Mouse (Mus musculus) urinary bladder, postnatal 36 days (tissue): Measurements from ENCODE around the gene Fam168b.

Source experiments
- DNase-seq, 2 experiments: peaks; one replicate each; pipeline ENCODE4 v3.0.0; 2022; ENCODE audit warnings: low spot score in 2 of 2, mixed read lengths in 1 of 2

The Fam168b gene

DNA sequence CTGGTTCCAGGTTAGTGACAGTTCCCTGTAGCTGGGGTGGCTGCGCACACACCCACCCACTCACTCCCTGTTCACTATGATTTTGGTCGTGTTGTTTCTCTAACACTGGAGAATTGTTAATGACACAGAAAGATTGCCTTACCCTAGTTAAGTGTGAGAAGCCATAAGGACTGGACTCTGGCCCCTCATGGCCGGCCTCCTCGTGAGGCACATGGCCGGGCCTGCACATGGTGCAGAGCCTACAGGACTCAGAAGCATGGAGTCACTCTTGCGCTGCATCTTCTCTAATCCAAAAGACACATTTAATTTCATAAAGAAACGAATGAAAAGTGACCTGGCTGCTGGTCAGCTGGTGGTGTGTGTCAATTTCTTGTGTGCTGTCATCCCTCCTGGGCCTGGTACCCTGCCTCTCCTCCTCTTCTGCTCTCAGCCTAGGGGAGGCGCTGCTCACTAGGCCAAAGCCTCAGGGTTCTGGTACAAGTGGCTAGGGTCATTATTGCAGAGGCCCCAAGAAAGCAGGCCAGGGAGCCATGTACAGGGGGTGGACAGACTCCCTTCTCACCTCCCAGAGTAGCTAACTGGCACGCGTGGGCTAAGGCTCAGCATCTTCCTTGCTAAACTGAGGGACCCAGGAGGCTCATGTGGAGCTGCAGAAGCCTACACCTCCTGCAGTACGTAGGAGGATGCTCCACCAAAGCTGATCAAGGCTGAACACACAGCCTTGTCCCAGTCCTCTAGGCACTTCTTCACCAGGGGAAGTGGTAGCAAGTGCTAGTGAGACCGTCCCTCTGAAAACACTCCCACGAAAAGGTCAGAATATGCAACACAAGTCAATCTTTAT is 30.2 kb downstream of the Fam168b start:
- DNase-seq: no peak

DNA sequence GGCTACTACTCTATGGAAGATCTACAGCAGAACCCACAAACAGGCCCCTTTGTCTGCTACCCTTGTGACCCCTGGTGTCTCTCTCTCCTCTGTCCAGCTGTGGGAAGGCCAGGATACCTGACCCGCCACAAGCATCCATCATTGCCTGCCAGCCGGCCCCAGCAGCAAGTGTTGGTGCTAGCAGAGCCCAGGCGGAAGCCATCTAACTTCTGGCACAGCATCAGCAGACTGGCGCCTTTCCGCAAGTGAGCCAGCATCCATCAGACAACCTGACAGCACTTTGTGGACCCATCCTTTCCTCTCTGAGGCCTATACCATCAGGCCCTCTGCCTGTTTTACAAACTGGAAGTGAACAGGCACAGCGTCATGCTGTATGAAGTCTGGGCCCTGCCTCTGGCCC is 31.3 kb downstream of the Fam168b start:
- DNase-seq: no peak

DNA sequence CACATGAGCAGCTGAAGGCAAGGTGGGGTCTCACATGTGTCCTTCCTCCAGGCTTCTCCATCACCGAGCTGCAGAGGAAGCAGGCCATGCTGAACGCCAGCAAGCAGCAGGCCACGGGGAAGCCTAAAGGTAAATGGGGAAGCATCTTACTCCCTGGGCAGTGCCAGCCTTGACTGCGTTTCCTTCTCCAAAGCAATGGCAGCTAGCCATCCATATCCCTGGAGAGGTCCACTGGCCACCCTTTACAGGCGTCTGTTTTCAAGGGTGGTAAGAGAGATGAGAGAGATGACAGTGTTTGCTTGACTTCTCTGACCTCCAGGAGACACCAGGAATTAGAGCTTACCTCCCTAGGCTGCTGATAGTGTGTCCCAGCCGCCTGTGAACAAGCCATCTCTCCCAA is 31.8 kb downstream of the Fam168b start:
- DNase-seq: no peak

DNA sequence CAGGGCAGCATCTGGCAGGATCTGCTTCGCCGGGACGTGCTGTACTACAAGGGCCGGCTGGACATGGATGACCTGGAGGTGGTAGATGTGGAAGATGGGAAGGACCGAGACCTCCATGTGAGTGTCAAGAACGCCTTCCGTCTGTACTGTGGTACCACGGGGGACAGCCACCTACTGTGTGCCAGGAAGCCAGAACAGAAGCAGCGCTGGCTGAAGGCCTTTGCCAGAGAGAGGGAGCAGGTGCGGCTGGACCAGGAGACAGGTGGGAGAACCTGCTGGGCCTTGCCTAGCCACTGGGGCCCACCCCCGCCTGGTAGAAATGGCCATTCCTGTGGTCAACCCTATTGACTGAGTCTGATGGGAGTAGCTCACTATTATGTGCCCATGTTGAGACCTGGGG is 32.6 kb downstream of the Fam168b start:
- DNase-seq: no peak

DNA sequence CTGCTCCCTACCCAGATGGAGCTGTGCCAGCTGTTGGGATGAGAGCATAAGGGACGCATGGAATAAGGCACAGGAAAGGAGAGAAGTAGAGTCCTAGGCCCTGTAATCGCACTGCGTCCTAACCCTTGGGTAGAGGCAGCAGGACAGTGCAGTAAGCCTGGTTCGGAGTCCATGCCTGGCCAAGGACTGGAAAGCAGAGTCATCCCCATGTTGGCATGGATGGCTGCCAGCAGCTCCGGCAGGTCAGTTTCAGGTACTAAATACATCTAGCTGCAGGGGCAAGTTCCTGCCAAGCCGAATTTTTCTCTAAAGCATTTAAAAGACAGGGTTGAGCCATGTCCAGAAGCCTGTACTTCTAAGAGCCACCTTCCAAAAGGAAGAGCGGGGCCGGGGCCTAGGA is 34.4 kb downstream of the Fam168b start:
- no peak for DNase-seq

DNA sequence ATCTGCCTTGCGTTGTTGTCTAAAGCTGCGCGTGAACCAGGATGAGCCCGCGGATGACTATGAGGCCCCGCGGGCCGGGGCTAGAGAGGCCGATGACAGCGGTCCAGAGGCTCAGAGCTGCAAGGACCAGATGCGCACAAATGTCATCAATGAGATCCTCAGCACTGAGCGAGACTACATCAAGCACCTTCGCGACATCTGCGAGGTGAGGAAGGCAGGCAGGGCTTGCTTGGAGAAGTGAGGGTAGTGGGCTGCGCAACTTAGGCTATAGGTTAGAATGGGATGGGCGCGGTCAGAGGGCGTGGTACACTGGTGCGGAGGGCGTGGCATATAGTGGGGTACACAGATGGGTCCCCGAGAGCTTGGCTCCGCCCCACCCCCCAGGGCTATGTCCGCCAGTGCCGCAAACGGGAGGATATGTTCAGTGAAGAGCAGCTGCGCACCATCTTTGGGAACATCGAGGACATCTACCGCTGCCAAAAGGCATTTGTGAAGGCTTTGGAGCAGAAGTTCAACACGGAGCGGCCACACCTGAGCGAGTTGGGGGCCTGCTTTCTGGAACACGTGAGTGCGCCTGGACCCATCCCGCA is 36.8 kb downstream of the Fam168b start:
- no peak for DNase-seq

DNA sequence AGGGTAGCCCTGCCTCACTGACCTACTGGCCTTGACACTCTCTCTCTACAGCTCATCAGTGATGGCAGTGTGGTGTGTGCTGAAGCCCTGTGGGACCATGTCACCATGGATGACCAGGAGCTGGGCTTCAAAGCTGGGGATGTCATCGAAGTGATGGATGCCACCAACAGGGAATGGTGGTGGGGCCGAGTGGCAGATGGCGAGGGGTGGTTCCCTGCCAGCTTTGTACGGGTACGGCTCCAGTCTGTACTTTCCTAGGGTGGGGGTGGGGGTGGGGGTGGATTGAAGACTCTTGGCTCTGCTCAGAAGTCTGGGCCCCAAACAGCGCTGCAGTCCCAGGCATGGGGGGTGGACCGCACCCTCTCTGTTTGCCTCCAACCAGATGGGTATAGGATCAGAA is 38.0 kb downstream of the Fam168b start:
- DNase-seq: no peak

DNA sequence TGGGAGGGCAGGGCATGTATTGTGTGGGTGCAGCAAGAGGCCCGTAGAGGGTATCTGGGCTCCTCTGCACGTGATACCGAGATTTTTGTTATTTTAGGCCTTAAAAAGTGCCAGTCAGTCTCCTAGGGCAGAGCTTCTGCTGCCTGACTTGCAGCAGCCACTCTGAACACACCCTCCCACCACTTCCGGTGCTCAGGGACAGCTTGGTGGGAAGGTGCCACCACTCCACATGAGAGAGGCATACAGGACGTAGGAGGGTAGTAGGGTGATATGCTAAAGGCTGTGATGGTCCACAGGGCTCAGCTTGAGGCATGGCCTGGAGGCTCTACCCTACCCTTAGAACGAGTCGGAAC is 40.6 kb downstream of the Fam168b start:
- no peak for DNase-seq

DNA sequence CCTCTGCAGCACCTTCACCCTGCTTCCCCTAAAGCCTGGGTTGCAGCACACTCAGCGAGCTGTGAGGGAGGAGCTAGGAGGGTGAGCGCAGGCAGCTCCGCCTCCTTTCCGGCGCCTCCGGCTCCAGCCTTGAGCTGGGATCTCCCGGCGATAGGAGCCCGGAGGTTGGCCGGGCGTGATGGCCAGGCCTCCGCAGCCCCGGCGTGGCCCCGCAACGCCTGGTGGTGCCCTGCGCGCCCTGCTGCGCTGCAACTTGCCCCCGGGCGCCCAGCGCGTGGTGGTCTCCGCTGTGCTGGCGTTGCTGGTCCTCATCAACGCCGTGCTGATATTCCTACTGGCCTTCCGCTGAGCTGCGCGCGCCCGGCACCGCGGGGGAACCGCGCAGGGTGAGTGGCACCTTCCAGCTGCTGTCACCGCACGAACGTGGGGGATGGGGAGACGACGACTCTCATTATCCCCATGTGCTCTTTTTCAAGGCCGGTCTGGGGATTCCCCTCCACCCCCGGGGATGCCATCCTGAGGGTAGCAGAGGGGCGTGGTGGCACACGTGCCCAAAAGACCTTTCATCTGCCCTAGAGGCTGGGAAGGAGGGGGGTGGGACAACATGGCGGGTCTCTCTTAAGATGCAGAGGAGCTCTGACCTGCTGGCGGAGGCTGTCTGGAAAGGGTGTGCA is 41.1 kb downstream of the Fam168b start:
- DNase-seq: peak; percentile 40 to 62

DNA sequence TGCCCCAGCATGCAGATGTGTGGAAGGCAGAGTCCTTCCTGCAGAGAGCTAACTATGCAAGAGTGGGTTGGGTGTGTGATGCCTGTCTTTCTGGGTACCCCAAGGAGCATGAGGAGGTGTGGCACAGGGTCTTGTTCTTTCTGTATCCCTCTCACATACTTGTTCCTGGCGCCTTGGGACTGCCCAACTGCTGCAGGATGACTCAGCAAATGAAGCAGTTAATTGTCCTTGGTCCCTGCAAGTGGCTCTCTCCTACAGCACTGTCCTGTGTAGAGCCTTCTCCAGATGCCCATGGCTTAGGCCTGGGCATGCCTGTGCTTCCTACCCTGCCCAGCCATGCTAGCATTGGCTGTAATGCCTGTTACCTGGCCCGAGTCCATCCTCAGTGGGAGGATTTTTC is 43.7 kb downstream of the Fam168b start:
- DNase-seq: no peak

DNA sequence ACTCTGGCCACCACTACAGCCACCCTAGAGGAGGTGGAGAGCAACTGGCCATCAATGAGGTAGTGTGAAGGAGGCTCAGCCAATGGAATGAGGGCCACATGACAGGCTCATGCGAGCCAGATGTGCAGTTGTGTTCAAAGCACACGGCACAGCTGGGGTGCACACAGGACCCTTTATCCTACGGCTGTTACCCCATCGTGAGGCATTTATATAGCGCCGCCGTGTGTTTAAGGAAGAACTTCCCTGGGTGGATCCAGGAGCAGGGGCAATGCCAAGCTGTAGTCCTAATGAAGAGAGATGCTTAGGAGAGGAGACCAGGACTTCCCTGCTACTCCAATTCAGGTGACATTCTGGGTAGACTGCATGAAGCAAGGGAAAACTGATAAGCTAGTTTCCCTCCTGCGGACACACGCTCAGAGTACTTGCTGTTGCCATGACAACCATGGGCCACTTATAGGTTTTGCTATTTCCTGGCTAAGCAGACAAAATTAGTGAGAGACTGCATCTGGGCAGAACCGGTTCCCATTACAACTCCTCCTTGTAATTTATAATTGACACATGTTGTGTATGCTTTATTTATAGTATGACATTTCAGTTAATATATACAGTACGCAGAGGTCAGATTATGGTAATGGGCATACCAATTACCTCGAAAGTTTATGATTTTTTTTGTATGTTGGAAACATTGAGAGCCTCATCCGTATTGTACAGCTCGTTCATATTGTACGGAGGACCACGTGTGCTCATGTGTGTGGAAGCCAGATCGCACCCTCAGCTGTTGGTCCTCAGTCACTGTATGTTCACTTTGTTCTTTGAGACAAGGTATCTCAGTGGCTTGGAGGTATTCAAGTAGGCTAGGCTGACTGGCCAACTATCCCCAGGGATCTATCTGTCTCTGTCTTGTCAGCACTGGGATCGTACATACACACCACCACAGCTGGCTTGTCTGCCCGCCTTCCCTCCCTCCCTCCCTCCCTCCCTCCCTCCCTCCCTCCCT is 49.3 kb downstream of the Fam168b start:
- no peak for DNase-seq

DNA sequence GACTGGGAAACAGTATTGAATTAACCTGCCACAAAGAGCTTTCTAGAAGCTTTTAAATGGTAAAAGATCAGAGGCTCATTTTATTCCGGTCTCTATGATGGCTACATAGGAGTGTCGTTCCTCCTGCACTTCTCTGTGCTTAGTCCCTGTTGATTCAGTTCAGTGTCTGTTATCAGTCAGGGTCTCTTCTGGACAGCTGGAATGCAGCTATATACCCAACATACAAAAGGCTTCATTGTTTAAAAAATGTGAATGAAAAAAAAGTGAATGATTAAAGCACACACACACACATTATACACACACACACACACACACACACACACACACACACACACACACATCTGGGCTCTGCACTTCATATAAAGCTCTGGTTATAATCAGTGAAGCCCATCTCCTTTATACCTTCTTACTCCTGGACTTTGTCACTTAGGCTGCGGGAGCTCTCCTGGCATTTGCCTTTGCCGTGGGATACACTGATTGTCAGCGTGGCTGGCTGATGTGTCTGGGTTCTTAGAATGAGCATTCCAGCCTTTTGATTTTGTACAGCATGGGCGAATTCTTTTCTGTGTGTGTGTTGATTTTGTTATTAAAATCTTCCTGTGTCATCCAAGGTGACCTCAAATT is 59.2 kb downstream of the Fam168b start:
- DNase-seq: no peak

DNA sequence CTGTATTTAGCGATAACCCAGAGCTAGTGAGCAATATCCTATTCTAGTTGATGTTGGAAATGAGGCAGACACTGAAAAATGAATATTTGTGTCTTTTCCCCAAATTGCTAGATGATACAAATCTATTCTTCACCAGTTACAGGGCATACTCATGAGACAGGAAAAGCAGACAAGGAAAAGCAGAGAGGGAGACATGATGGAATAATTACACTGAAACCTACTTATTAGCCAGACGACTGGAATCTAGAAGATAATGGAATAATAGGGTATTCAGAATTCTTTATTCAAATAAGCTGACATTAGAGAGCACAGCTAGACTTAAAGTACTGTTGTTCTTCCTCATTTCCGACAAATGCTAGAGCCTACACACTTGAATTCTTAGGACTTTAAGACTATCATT is 67.0 kb downstream of the Fam168b start:
- no peak for DNase-seq

DNA sequence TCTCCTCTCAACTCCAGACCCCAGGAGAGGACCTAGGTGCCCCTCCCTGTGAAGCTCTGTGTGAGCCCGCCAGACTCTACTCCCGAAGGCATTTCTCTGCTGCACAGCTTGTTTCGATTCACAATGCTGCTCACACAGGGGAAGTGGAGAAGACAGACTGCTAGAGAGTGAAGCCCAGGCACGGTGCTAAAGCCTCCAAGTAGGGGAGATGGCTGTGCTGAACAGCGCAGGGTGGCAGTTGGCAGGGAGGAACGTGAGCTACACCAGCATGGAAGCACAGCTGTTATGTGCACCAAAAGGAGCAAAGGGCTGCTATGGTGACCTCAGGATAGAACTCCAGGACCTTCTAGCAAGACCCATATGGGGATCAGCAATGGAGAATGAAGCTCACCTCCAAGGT is 74.0 kb downstream of the Fam168b start:
- DNase-seq: no peak

DNA sequence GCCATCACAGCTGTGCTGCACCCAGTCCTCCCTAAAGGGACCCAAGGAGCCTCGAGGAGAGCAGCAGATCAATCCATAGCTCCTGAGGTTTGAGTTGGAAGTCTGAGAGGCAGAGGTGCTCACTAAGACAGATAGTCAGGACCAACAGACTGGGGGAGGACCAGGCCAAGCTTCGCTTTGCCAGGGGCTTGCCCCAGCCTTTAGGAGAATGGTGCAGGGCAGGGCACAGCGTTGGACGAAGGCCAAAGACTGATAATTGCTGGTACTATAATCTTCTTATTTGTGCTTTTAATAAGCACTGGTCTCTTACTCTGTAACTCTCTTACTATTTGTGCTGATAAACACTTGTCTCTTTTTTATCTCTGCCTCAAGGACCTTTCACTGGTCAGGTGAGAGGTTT is 75.0 kb downstream of the Fam168b start:
- no peak for DNase-seq

DNA sequence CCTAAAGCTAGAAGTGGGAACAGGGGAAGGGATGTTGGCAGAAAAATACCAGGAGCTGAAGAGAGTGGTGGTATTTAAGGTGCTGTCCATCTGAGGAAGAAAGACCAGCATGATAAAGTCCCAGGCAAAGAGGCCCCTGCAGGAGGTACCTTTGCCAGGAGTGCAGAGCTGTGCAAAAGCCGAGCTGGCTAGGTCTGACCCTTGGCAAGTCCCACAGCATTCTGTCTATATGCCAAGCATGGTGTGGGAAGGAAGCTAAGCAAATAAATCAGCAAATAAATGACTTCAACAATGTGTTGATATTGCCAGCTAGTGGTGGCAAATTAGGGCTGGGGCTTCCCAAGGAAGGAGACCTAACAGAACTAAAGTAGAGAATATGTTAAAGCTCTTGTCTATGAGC is 76.0 kb downstream of the Fam168b start:
- DNase-seq: no peak
